Mouse (Mus musculus): ENCODE results near the gene Sbno2.

The Sbno2 gene

DNA sequence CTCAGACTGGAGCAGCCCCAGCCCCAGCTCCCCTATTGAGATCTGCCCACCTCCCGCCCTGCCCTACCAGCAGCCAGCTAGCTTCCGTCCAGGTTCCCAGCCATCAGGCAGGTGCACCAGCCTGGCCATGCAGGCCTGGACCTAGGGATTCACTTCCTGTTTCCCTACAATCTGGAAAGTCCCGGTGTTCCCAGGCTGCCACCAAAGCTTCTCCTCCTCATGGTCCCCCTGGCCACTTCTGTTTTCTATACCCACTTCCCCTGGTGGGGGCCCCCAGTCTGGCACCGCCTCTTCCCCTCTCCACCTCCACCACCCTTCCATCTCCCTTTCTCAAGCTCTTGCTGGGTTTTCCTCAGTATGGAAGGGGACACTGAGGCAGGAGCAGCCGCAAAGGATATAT, at the start of gene Sbno2:
TSS of gene Sbno2 (minus strand) at position 112 of the 400 bp plus-strand sequence.
- DNase-seq (ENCODE audit: low read depth) = no peak

DNA sequence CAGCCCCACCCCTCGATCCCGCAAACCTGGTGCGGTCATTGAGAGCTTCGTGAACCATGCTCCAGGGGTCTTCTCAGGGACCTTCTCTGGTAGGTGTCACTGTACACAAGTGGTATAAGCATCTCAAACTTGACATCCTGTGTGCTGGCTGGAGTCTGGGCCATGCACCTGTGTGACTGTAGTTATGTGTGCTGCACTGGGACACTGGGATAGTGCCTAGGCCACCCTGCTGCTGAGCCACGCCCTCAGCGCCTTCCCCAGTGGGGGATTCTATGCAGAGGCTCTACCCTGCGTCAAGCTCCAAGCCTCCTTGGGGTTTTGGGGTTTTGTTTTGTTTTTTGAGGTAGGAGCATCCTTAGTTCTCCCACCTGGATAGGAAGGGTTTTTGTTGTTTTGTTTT, 49.0 kb upstream of the Sbno2 start:
- DNase-seq (ENCODE audit: low read depth) = no peak

DNA sequence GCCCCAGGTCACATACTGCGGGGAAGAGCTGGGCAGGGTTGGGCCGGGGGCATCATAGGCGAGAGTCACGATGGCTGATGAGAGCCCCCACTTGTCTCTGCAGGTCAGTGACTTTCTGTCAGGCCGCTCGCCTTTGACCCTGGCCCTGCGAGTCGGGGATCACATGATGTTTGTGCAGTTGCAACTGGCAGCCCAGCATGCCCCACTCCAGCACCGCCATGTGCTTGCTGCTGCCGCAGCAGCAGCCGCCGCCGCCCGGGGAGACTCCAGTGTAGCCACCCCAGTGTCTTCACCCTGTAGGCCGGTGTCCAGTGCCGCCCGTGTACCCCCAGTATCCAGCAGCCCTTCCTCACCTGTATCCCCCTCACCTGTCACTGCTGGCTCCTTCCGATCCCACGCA, 48.3 kb upstream of the Sbno2 start:
- DNase-seq (ENCODE audit: low read depth) = no peak

DNA sequence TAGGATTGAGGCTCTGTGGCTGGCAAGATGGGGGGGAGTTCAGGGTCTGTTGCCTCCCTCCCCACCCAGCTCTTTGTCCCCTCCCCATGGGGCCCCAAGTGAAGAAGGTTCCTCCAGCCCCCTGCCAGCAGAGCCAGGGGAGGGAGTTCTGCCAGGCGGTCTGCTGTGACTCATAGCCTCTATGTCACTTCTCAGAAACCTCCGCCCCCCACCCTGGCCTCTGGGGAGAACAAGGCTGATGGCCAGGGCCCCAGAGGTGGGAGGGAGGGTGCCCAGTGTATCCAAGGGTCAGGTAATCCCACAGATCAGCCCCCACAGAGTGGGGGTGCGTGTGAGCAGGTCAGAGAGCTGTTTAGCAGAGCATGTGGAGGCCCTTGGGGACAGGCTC, 47.5 kb upstream of the Sbno2 start:
- no peak for DNase-seq (ENCODE audit: low read depth)

DNA sequence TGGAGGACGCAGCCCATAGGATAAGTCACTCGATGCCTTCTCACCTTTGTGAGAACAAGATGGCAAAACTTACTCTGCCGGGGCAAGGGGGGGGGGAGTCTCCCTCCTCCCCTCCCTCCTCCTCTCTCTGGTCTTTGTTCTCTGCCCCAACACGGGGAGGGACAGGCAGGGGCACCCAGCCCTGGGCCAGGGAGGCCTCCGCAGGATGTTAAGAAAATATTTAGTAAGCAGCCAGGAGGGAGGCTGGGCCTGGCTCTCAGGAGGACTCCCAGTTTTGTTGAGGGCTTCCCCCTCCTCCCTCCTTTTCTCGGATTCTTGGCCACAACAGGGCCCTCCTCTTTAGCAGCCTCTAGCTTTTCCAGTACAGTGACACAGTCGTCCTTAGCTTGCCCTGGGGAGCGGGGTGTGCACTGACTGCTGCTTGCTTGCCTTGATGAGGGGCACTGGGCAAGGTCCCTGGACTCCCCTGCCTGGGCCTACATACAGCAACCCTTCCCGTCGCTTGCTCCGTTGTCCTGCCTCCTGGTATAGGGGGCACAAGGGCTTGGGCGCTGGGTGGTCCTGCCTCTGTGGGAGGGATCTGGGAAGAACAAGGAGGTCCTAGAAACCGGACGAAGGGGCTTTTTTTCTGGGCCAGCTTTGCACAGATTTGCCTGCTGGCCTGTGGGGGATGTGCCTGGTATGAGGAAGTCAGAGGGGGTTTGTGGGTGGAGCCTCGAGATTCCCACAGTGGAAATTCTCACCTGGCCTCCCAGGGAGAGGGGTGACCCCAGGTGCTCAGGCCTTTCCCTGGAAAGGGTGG, 46.9 kb upstream of the Sbno2 start:
- no peak for DNase-seq (ENCODE audit: low read depth)

DNA sequence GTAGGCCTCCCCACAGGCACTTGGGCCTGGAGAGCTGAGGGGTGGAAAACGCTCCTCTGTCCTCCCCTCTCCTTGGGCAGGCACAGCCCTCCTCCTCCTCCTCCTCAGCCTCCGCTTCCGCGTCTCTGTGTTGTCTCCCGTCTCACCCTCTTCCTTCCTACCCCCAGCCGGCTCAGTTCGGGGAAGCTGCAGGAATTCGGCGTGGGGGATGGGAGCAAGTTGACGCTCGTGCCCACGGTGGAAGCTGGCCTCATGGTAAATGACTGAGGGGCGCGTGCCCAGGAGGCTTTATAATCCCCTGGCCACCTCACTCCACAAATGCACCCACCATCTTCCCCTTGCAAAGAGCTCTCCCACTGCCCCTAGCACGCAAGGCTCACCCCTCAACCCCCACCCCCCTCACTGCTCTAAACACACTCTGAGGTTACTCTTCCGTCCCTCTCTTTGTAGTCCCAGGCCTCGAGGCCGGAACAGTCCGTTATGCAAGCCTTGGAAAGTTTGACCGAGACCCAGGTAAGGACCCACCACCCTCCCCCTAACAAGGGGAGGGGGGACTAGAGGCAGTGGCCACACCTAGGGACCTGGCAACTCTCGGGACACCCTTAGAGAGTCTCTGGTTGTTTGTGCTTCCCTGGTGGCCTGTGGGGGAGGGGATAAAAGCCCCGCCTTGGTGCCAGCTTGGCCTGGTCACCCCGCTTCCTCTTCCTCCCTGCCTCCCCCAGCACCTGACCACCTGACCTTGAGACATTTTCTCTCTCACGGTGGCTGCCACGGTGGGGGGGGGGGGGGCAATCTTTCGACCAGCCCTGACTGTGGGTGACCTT, 46.1 kb upstream of the Sbno2 start:
- no peak for DNase-seq (ENCODE audit: low read depth)

DNA sequence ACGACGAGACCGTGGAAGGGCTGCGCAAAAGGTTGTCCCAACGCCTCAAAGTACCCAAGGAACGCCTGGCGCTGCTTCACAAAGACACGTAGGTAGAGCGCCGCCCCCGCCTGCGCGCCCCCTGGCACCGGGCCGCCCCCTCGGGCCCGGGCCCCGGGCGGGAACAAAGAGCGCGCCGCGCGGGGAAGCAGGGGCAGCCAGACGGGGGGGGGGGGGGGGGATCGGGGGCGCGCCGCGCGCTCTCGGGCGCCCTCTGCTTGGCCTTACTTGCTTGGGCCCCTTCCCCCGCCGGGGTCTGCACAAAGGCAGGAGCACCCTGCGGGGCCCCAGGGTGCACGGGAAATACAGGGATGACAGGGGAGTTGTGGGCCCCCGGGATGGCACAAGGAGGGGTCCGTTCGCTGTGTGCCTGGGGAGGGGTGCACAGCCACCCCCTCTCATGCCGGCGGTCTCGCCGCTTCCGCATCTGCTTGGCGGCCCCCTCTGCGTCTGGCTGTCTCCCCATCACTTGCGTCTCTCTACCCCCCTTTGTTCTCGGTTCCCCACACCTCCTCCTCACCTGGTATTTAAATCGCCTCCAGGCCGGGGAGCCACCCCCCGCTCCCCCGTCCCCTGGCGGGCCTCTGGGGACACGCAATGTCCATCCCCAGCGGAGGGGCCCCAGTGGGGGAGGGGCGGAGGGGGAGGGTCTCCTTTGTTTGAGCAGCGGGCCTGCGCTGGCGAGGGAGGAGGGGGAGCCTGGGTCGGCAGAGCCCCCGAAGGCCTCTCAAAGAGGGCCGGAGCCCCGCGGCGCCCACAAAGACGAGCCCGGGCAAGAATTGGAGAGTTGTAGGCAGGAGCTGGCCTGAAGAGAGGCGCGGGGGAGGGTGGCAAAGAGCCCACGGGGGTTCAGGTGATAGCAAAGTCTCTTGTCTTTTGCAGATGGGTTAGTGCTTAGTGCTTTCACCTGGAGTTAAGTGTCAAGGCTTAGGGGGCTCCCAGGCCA, 45.1 kb upstream of the Sbno2 start:
- no peak for DNase-seq (ENCODE audit: low read depth)

DNA sequence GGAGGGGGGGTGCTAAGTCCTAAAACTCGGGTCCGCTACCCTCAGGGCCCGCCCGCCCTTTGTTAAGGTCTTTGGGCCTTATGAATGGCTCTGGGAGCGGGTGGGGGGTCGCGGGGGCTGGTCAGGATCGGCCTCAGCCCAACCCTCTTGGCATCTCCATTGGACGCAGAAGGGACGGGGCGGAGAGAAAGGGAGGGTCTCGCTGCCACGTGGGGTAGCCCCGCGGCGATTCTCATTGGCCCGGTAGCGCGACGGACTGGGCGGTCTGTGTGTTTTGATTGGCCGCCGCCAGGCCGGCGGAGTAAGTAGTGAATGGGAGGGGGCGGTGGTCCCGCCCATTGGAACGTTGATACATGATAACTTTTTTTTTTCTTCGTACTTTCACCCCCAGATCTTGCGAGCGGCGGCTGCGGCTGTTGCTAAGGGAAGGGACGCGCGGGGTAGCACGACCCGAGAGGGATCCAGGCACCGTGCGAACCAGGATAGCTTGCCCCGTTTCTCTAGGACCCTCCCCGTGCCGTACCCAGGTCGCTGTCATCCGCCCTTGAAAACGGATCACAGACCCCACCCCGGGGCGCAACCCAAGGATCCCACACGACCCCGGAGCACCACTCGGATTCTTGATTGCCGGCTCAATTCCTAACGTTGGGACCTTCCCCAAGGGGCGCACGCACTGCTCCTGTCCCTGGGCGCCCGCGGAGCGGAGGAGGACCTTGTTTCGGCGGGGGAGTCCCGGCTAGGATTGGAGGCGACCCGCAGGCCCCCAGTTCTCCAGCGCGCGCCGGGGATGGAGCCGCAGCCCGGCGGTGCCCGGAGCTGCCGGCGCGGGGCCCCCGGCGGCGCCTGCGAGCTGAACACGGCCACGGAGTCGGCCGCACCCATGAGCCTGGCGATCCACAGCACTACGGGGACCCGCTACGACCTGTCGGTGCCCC, 44.2 kb upstream of the Sbno2 start:
- DNase-seq (ENCODE audit: low read depth) = peak; percentile 98

DNA sequence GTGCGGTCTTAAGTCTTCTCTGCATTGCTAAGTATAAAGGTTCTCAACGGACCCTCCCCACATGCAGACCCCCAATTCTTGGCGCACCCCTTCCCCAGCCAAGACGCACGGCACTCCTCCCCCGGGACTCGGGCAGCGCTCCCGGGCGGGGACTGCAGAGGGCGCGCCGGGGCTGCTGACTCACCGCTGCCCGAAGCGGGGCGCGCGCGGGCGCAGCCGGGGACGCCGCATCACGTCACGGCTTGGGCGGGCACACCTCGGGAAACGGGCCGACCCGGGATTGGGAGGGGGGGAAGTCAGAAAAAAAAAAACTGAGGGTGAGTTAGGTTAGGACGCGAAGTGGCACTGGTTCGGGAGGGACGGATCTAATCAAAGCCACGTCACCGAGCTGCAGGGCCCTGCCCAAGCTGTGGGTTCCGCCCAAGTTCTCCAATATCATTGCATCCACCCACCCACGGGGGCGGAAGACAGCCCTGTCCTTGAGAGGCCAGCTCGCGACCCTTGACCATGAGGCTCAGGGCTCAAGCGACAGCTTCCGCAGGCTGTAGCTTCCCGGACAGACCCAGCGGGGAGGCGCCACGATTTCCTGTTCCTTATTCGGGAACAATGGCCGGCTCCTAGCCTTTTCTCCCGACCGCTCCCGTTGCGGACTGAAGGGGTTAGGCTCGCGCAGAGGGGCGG, 43.4 kb upstream of the Sbno2 start:
- DNase-seq (ENCODE audit: low read depth) = peak; percentile 75

DNA sequence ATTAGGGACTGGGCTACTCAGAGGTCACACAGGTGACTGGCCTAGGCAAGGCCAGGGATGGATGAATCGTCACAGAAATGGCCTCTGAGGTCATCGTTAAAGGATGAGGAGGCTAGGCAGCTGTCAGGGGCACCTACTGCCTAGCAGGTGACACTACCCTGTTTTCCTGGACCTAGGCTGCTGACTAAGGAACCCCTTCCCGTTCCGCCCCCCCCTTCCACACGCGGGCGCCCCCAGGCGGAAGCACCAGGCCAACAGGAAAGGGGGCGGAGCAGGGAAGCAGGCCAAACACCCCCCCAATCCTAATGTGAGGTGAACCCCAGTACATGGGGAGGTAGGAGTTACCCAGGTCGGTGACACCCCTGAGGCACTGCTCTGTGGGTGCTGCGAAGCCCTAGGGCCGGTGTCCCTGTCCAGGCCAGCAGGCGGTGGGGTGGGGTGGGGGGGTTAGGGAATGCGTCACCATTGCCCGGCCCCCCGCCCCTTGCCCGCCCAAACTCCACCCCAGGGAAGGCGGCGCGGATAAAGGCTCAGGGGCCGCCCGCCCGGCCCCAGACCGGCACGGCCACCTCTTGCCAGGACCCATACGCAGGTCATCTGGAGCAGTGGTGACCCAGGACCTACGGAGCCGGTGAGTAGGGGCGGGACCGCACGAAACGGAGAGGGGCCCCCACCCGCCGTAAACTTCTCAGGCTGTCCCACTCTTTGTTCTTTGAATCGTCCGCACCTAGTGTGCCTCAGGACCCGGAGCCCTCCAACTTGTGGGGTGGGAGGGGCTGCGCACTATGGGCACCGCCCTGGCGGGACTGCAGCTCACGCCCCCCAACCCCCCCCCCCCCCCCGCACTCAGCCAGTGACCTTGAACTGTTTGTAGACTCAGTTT, 42.6 kb upstream of the Sbno2 start, which contains the start of gene Midn:
TSS of gene Midn (plus strand) at position 554 of the 883 bp plus-strand sequence.
- DNase-seq (ENCODE audit: low read depth) = no peak

DNA sequence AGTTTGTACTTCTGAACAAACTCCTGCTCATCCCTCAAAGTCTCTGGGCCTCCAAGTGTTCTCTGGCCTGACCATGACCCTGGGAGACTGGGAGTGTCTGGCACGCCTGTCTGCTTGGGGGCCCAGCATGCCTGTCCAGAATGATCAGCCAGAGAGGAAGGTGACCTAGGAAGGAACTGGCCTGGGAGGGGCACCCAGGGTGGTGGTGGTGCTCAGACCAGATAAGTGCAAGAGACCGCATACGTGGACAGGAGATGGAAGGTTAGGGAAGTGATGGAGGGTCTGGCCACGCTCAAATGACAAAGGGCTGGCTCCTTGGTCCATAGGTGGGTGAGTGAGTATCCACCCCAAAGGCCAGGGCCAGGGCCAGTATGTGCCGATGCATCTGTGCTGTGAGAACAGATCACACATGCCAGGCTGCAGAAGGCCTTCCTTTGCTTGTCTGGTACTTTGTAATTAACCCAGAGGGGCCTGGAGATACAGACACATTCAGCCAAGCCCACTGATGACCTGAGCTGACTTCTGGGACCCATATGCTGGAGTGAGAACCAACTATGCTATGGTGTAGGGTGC, 41.9 kb upstream of the Sbno2 start:
- DNase-seq (ENCODE audit: low read depth) = no peak

DNA sequence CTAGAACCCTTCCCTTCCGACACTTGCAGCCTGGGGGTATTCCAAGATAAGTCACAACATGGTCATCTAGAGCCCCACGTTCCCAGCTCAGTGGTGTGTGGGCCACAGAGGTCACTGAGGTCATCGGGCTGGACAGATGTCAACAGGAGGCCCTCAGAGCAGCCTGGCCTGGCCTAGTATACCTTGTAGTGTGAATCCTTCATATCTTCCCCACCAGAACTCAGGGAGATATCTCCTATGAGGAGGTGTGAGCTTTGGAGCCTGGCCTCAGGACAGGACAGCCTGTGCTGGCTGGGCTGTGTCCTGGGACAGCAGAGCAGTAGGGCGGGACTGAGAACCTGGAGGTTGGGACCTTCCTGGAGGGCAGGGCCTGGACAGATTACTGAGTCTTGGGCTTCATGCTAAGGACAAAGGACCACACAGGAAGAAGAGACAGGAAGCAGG, 41.2 kb upstream of the Sbno2 start:
- DNase-seq (ENCODE audit: low read depth) = no peak

DNA sequence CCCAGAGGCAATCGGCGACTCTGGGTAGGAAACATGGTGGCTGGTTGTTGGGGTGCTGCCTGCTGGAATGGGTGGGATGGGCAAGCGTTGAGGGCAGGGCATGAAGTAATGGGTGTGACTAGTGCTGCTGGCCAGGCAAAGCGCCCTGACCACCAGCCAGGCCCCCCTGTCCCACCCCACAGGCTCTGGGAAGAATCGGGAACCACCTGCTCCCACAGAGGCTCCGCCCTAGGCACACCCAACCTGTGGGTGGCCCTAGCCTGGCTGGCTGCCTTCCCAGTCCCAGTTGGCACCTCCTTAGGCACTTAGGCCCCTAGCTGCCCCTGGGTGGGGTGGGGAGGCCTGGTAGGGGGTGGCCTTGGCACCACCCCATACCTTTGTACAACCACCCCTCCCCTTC, 40.5 kb upstream of the Sbno2 start:
- DNase-seq (ENCODE audit: low read depth) = no peak

DNA sequence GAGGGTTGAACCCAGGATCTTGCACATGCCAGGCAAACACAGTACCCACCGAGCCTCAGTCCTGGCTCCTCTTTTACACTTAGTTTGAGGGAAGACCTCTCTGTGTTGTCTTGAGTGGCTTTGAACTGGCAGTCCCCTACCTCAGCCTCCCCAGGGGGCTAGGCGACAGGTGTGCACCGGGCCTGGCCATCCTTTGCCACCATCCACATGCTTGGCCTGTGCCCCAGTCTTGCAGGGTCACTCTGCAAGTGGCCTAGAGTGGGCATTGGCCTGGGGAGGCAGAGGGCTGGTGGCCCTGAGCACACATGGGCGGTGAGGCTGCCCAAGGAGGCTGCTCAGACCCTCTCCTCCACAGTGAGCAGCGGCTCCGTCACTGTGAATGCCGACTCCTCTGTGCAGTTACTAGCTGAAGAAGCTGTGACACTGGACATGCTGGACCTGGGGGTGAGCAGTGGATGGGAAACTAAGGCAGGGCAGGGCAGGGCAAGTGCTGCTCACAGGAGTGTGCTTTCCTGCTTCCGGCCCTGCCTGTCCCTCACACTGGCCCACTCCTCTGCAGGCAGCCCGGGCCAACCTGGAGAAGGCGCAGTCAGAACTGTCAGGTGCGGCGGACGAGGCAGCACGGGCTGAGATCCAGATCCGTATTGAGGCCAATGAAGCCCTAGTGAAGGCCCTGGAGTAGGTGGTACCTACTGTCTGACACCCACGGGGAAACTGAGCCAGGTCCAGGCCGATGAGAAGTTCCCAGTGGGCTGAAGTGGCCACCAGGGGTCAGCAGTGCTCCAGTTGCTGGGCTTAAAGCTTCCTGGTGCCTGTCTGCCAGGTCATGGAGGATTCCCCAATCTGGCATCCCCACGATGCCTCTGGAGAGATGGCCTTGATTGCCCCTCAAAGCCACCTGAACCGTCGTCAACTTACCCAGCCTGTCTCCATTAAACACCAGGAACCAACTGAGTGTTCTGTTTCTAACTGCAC, 39.8 kb upstream of the Sbno2 start:
- no peak for DNase-seq (ENCODE audit: low read depth)

DNA sequence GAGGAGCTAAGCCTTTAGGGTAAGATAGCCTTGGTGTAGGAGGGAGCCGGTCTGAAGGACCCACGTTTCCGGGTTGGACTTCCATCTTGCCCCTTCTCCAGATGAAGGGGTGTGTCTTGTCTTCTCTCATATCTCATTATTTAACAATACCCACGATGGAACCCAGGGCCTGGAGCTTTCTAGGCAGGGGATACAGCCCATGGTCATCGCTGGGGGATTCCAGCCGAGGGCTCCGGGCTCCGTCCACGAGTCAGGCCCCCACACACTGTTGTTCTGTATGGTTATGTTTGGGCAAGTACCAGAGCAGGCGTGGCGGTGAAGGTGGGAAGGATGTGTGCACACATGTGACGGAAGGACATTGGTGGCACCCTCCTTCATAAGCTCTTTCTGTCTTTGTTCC, 38.8 kb upstream of the Sbno2 start:
- DNase-seq (ENCODE audit: low read depth) = no peak

DNA sequence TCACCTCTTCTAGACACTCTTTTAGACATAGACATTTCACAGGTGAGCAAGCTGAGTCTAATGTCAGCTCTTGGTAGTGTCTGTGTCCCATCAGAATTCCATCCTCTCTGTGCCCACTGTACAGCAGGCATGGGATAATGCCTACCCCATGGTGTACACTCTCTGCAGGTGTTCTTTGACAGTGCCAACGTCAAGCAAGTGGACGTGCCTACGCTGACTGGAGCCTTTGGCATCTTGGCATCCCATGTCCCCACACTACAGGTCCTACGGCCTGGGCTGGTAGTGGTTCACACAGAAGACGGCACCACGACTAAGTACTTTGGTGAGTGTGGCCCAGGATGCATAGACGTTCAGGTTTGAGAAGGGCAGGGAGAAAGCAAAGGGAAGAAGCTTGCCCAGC, 38.3 kb upstream of the Sbno2 start:
- no peak for DNase-seq (ENCODE audit: low read depth)

DNA sequence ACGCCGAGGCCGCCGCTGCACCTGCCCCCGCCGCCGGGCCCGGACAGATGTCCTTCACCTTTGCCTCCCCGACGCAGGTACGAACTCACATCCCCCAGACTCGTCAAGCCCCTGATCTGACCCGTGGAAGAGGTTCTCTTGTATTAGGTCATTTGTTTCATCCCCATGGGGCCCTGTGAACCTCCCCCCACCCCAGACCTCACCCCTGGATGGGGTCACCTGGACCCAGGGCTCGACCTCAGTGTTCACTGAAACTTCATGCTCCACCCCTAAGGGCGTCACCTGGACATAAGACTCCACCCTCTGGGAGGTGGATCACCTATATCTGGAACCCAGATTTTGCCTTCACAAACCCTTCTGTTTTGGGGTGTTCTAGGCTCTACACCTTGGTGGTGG, 37.2 kb upstream of the Sbno2 start:
- DNase-seq (ENCODE audit: low read depth) = no peak
